Mouse (Mus musculus) intestine, postnatal 0 days (tissue): ENCODE measurements around the gene Arglu1. TPM values are rescaled to one million over a fixed set of nuclear protein-coding genes. Genes with fewer than 3 reads are reported as not detected.

ENCODE experiments used
- ATAC-seq: fragments of 200-750 bp; cut with Nextera tagmentation; 2 replicates; pipeline ENCODE4 v1.8.0; 2017; ENCODE audit warnings: mild to moderate bottlenecking, moderate TSS enrichment, moderate library complexity
- H3K27ac ChIP-seq: fragments of 300-500 bp; sonication (generic); 2 replicates; pipeline ENCODE4 v1.5.1; 2014; ENCODE audit warnings: mild to moderate bottlenecking, low read depth, low read length, moderate library complexity
- H3K27me3 ChIP-seq: fragments of 300-500 bp; sonication (generic); replicated peaks from 2 replicates; pipeline ENCODE4 v1.6.1; 2014; ENCODE audit warnings: low read length, mixed read lengths; ENCODE audit not compliant: control insufficient read depth, insufficient read depth
- H3K36me3 ChIP-seq: fragments of 300-500 bp; sonication (generic); 2 replicates; pipeline ENCODE4 v1.6.1; 2014; ENCODE audit warnings: mild to moderate bottlenecking, moderate library complexity; ENCODE audit not compliant: control insufficient read depth, insufficient read depth
- H3K4me1 ChIP-seq: fragments of 300-500 bp; sonication (generic); replicated peaks from 2 replicates; pipeline ENCODE4 v1.6.1; 2014; ENCODE audit warnings: antibody characterized with exemption, low read length, mixed read lengths; ENCODE audit not compliant: control insufficient read depth, insufficient read depth
- H3K4me2 ChIP-seq: fragments of 300-500 bp; sonication (generic); replicated peaks from 2 replicates; pipeline ENCODE4 v1.6.1; 2014; ENCODE audit warnings: low read depth, mild to moderate bottlenecking, moderate library complexity
- H3K4me3 ChIP-seq: fragments of 300-500 bp; sonication (generic); 2 replicates; pipeline ENCODE4 v1.5.1; 2014; ENCODE audit warnings: low read depth, low read length
- H3K9ac ChIP-seq: fragments of 300-500 bp; sonication (generic); 2 replicates; pipeline ENCODE4 v1.6.1; 2014; ENCODE audit warnings: mild to moderate bottlenecking, low read depth, low read length
- H3K9me3 ChIP-seq: fragments of 300-500 bp; sonication (generic); 2 replicates; pipeline ENCODE4 v1.6.1; 2016; ENCODE audit warnings: mixed run types; ENCODE audit not compliant: control insufficient read depth
- CTCF ChIP-seq: sonication (generic); IDR thresholded peaks from 2 replicates; pipeline ENCODE4 v1.5.1; 2016; ENCODE audit warnings: low read depth, mild to moderate bottlenecking, control low read depth, antibody characterized with exemption, moderate library complexity
- WGBS: fragments of 180-500 bp; shearing (Covaris S2); extraction: QIAGEN DNeasy Blood & Tissue Kit; methylation state at CpG from one replicate; pipeline ENCODE4 v1.1.7; 2014; 5-methylcytosine and 5-hydroxymethylcytosine counted together
- polyA plus RNA-seq: library from polyadenylated mRNA; unstranded; fragments of >200 nt; fragmentation: Nextera tagmentation; extraction: Ambion mirVana; gene quantifications from 2 replicates; pipeline ENCODE4 v1.2.1, GENCODE M21; 2015

Gene Arglu1
- 67.4 and 78.2 TPM in 2 replicates for polyA plus RNA-seq

DNA sequence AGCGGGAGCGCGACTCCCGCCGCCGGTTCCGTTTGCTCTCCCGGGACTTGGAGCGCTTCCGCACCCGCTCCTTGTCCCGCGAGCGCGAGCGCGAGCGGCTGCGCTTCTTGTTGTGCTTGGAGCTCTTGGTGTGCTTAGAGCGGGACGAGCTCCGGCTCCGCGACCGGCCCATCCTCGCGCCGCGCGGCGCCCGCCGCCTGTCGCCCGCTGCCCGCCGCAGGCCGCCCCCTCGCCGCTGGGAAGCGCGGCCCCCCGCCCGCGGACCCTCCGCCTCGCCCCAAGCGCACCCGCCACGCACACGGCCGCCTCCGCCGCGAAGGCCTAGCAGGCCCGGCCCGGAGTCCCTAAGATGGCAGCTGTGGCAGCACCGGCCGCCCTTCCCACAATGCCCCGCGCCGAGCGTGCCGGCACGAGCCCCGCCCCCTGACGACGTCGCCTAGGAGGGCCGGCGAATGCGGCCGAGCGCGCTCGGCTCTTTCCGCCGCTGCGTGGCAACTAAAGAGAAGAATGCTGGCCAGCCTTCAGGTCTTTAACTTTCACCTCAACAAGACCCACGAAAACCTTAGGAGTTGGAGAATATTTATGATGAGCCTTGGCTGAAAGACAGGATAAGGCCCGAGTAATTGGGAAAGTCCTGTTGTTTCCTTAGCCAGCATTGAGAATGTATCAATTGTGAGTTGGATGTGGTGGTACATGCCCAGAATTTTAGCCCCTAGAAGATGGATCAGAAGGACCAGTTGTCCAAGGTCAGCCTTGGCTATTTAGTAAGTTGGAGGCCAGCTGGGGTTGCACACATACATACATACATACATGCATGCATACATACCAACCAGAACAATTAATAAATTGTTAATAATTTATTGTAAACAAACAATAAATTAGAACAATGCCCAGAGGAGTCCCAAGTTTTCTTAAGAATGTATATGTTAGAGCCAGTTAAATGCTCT, at the start of gene Arglu1:
Arglu1 (minus strand) TSS at position 376 of the 947 bp plus-strand sequence.
- Histone ChIP-seq H3K9me3 (no peaks in the 10 kb centered on the region), H3K4me3 (peak within 1 kb of the TSS; percentile 89), H3K27me3 (no peaks in the 10 kb centered on the region), H3K9ac (peak within 1 kb of the TSS; percentile 99), H3K4me2 (peak within 1 kb of the TSS; percentile 95), H3K4me1 (peaks cover 11% of the 10 kb centered on the region), H3K27ac (peak within 1 kb of the TSS; percentile 94), H3K36me3 (no peaks in the 10 kb centered on the region)
- WGBS, result under 1% methylated on average over 71 of the region's 81 CpGs
- TF ChIP-seq CTCF, result no peak
- ATAC-seq, result peak; percentile 97

DNA sequence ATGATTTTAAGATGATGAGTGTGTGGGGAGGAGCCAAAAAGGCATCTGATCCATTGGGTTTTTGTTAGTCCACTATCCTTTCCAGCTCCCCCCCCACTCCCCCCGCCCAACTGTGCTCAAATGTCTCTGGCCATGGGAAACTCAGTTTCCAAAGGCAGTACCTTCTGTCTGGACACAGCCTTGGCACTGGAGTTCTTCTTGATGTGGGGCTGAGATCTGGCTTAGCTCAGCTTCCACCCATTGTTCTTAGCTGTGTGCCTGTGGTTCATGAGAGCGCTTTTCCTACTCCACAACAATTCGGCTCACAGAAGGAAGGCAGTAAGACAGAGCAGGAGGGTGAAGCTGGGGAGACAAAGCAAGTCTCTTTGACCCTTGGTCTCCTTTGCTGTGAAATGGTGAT, 47.0 kb upstream of the Arglu1 start:
- Histone ChIP-seq H3K4me1 (no peaks in the 10 kb centered on the region), H3K27ac (no peak overlapping the region), H3K4me3 (no peak overlapping the region), H3K9ac (no peak overlapping the region), H3K36me3 (no peaks in the 10 kb centered on the region), H3K4me2 (no peak overlapping the region), H3K9me3 (no peaks in the 10 kb centered on the region), H3K27me3 (no peaks in the 10 kb centered on the region)
- 81% methylated on average over 3 of the region's 3 CpGs for WGBS
- no peak for ATAC-seq
- TF ChIP-seq CTCF, result no peak

DNA sequence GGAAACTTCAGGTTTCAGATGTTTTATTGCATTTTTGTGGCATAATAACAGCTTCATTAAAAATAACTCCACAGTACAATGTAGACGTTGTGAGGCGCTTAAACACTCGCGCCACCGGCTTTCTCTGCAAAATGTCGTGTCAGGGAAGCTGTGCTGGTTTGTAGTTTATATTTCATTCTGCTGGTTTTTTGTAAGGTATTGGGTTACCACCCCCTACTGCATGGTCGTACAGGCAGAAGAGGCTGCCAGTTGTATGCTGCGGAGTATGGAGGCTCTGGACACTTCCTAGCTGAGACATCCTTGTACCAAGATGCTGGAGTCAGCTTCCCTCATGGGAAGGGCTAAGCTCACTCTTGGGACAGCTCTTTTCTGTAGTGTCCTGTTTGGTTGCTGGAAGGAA, 46.5 kb upstream of the Arglu1 start:
- Histone ChIP-seq H3K4me2 (no peak overlapping the region), H3K27ac (no peak overlapping the region), H3K9me3 (no peaks in the 10 kb centered on the region), H3K27me3 (no peaks in the 10 kb centered on the region), H3K4me1 (no peaks in the 10 kb centered on the region), H3K9ac (no peak overlapping the region), H3K36me3 (no peaks in the 10 kb centered on the region), H3K4me3 (no peak overlapping the region)
- ATAC-seq, result no peak
- 69% methylated on average over 8 of the region's 8 CpGs for WGBS
- TF ChIP-seq CTCF, result no peak

DNA sequence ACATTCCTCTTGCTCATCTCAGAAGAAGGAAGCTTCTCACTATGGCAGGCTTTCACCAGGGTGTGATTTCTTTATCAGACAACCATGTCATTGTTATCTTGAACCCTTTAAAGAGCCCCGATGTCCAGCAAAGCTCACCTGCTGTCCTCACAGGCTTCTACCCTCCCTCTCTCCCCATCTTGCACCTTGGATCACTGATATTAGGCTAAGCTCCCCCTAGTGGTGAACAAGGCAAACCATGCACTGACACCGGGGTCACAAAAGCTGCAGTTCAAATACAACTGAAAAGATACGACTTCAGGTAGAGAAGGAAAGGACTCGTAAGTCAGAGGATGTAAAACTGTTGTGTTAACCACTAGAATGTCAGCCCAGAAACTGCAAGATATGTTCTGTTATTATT, 43.5 kb upstream of the Arglu1 start:
- H3K27me3 ChIP-seq, result no peaks in the 10 kb centered on the region
- WGBS, result 27% methylated on average over 4 of the region's 4 CpGs

DNA sequence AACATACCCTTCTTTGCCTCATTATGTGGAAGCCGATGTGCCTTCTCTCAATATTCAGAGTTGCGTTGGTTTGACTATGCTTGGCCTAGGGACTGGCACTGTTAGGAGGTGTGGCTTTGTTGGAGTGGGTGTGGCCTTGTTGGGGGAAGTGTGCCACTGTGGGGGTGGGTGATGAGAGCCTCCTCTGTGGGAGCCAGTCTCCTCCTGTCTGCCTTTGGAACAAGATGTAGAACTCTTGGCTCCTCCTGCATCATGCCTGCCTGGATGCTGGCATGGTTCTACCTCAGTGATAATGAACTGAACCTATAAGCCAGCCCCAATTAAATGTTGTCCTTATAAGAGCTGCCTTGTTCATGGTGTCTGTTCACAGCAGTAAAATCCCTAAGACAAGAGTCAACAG, 38.3 kb upstream of the Arglu1 start:
- Histone ChIP-seq H3K4me1 (no peaks in the 10 kb centered on the region), H3K27me3 (no peaks in the 10 kb centered on the region), H3K4me3 (no peak overlapping the region), H3K4me2 (no peak overlapping the region), H3K27ac (no peak overlapping the region), H3K9ac (no peak overlapping the region), H3K36me3 (no peaks in the 10 kb centered on the region), H3K9me3 (no peaks in the 10 kb centered on the region)
- WGBS, result 93% methylated on average over 2 of the region's 2 CpGs
- no peak for TF ChIP-seq CTCF
- ATAC-seq, result no peak

More for the DNA sequence above, 43.5 kb upstream of the Arglu1 start:
- Histone ChIP-seq H3K9ac (no peak overlapping the region), H3K27ac (no peak overlapping the region), H3K36me3 (no peaks in the 10 kb centered on the region), H3K4me2 (no peak overlapping the region), H3K4me1 (no peaks in the 10 kb centered on the region), H3K4me3 (no peak overlapping the region), H3K9me3 (no peaks in the 10 kb centered on the region)
- TF ChIP-seq CTCF, result peak; percentile 81
- ATAC-seq, result no peak

DNA sequence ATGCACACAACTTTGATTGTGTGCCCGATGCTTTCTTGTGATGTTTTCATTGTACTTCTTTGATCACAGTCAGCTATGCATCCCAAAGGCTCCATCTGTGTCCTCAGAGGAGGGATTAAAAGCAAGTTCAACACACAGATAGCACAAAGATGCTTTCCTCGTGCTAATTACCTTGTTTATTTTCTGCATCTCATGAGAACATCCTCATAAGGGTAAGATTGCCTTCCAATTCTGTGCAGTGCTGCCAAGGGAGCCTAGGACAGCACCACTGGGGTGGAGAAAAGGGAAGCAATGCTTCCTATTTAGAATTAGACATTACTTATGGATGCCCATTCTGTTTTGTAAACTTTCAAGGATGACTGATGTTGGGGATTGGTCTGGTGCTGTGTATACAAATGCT, 36.2 kb upstream of the Arglu1 start:
- no peak for TF ChIP-seq CTCF
- Histone ChIP-seq H3K27ac (no peak overlapping the region), H3K9ac (no peak overlapping the region), H3K36me3 (no peaks in the 10 kb centered on the region), H3K4me3 (no peak overlapping the region), H3K4me2 (no peak overlapping the region), H3K4me1 (no peaks in the 10 kb centered on the region), H3K27me3 (no peaks in the 10 kb centered on the region), H3K9me3 (no peaks in the 10 kb centered on the region)
- no peak for ATAC-seq
- WGBS, result 60% methylated on average over 2 of the region's 2 CpGs
